Mouse (Mus musculus) midbrain, embryonic 14.5 days (tissue): ENCODE measurements around the gene Taok3. TPM values are rescaled to one million over a fixed set of nuclear protein-coding genes. Genes with fewer than 3 reads are reported as not detected.

Experiments
- ATAC-seq: fragments of 200-750 bp; cut with Nextera tagmentation; 2 replicates; pipeline ENCODE4 v1.8.0; 2017; ENCODE audit warnings: moderate number of reproducible peaks, moderate library complexity; ENCODE audit not compliant: low FRiP score, low TSS enrichment
- DNase-seq: peaks from one replicate; pipeline ENCODE4 v3.0.0-alpha.2; 2015
- H3K27ac ChIP-seq: fragments of 300-500 bp; sonication (generic); replicated peaks from 2 replicates; pipeline ENCODE4 v1.5.1; 2014; ENCODE audit warnings: mild to moderate bottlenecking, low read depth, low read length, moderate library complexity
- H3K27me3 ChIP-seq: fragments of 300-500 bp; sonication (generic); 2 replicates; pipeline ENCODE4 v1.6.1; 2014; ENCODE audit warnings: low read length, control low read depth, mixed read lengths; ENCODE audit not compliant: control insufficient read depth, insufficient read depth
- H3K36me3 ChIP-seq: fragments of 300-500 bp; sonication (generic); 2 replicates; pipeline ENCODE4 v1.6.1; 2014; ENCODE audit warnings: low read length, control low read depth; ENCODE audit not compliant: control insufficient read depth, insufficient read depth
- H3K4me1 ChIP-seq: fragments of 300-500 bp; sonication (generic); 2 replicates; pipeline ENCODE4 v1.6.1; 2014; ENCODE audit warnings: mild to moderate bottlenecking, antibody characterized with exemption, low read length, control low read depth; ENCODE audit not compliant: control insufficient read depth, insufficient read depth
- H3K4me2 ChIP-seq: fragments of 300-500 bp; sonication (generic); 2 replicates; pipeline ENCODE4 v1.6.1; 2014; ENCODE audit warnings: mild to moderate bottlenecking, low read length, moderate library complexity
- H3K4me3 ChIP-seq: fragments of 300-500 bp; sonication (generic); replicated peaks from 2 replicates; pipeline ENCODE4 v1.5.1; 2014; ENCODE audit warnings: low read depth, low read length
- H3K9ac ChIP-seq: fragments of 300-500 bp; sonication (generic); replicated peaks from 2 replicates; pipeline ENCODE4 v1.6.1; 2014; ENCODE audit warnings: mild to moderate bottlenecking, low read length, moderate library complexity
- H3K9me3 ChIP-seq: fragments of 300-500 bp; sonication (generic); 2 replicates; pipeline ENCODE4 v1.6.1; 2016; ENCODE audit warnings: low read length, control low read depth, mixed read lengths; ENCODE audit not compliant: control insufficient read depth
- WGBS: fragments of 180-500 bp; shearing (Covaris S2); extraction: QIAGEN DNeasy Blood & Tissue Kit; methylation state at CpG from one replicate; pipeline ENCODE4 v1.1.7; 2014; 5-methylcytosine and 5-hydroxymethylcytosine counted together
- polyA plus RNA-seq: library from polyadenylated mRNA; unstranded; fragments of >200 nt; fragmentation: Nextera tagmentation; extraction: Ambion mirVana; gene quantifications from 2 replicates; pipeline ENCODE4 v1.2.1, GENCODE M21; 2014

Taok3 gene
- polyA plus RNA-seq, 1 experiment from 2014 or later, result 52.6 TPM

- Histone ChIP-seq H3K36me3 (no peaks in the 10 kb centered on the region), H3K9me3 (no peaks in the 10 kb centered on the region), H3K9ac (no peak overlapping the region), H3K4me3 (no peak overlapping the region), H3K27ac (no peak overlapping the region), H3K4me2 (no peak overlapping the region), H3K4me1 (no peaks in the 10 kb centered on the region), H3K27me3 (no peaks in the 10 kb centered on the region)
- no peak for ATAC-seq
- WGBS, result 92% methylated on average over 6 of the region's 6 CpGs
- DNase-seq, result no peak
Measured at GRCm38 (mm10) chr5:117192061-117192460, 72.1 kb downstream of the Taok3 start.

- H3K9me3 ChIP-seq, result no peaks in the 10 kb centered on the region
- H3K4me3 ChIP-seq, result no peak overlapping the region
- H3K4me1 ChIP-seq, result no peaks in the 10 kb centered on the region
- no peak overlapping the region for H3K9ac ChIP-seq
- no peaks in the 10 kb centered on the region for H3K27me3 ChIP-seq
- no peaks in the 10 kb centered on the region for H3K36me3 ChIP-seq
- H3K4me2 ChIP-seq, result no peak overlapping the region
- 91% methylated on average over 7 of the region's 7 CpGs for WGBS
- no peak overlapping the region for H3K27ac ChIP-seq
- no peak for ATAC-seq
- DNase-seq, result no peak
Measured at GRCm38 (mm10) chr5:117193748-117194147, 73.8 kb downstream of the Taok3 start.

GRCm38 (mm10) chr5:117194672-117195071 lies 74.7 kb downstream of the Taok3 start:
- no peaks in the 10 kb centered on the region for H3K9me3 ChIP-seq
- no peaks in the 10 kb centered on the region for H3K4me1 ChIP-seq
- H3K36me3 ChIP-seq, result no peaks in the 10 kb centered on the region
- no peak overlapping the region for H3K4me2 ChIP-seq
- H3K27ac ChIP-seq, result no peak overlapping the region
- no peaks in the 10 kb centered on the region for H3K27me3 ChIP-seq
- DNase-seq (no peak), ATAC-seq (no peak)
- no peak overlapping the region for H3K4me3 ChIP-seq
- 92% methylated on average over 5 of the region's 5 CpGs for WGBS
- no peak overlapping the region for H3K9ac ChIP-seq

GRCm38 (mm10) chr5:117196551-117196950 lies 76.6 kb downstream of the Taok3 start:
- Histone ChIP-seq H3K4me3 (no peak overlapping the region), H3K27me3 (no peaks in the 10 kb centered on the region), H3K27ac (no peak overlapping the region), H3K9ac (no peak overlapping the region), H3K4me1 (no peaks in the 10 kb centered on the region), H3K9me3 (no peaks in the 10 kb centered on the region), H3K36me3 (0 out of 2 replicates have a peak, but pooled peaks cover 3% of the 10 kb centered on the region), H3K4me2 (no peak overlapping the region)
- DNase-seq (no peak), ATAC-seq (no peak)
- WGBS, result 95% methylated on average over 7 of the region's 7 CpGs

GRCm38 (mm10) chr5:117198390-117198789 lies 78.5 kb downstream of the Taok3 start:
- DNase-seq (no peak), ATAC-seq (no peak)
- Histone ChIP-seq H3K27me3 (no peaks in the 10 kb centered on the region), H3K4me2 (no peak overlapping the region), H3K36me3 (0 out of 2 replicates have a peak, but pooled peaks cover 3% of the 10 kb centered on the region), H3K9me3 (no peaks in the 10 kb centered on the region), H3K4me1 (no peaks in the 10 kb centered on the region), H3K4me3 (no peak overlapping the region), H3K27ac (no peak overlapping the region), H3K9ac (no peak overlapping the region)
- WGBS, result 78% methylated on average over 3 of the region's 3 CpGs

- Histone ChIP-seq H3K4me3 (no peak overlapping the region), H3K9me3 (no peaks in the 10 kb centered on the region), H3K4me2 (no peak overlapping the region), H3K27ac (no peak overlapping the region), H3K9ac (no peak overlapping the region), H3K36me3 (peaks cover 18% of the 10 kb centered on the region; the same call in 1 of the 2 replicates), H3K27me3 (no peaks in the 10 kb centered on the region), H3K4me1 (no peaks in the 10 kb centered on the region)
- 59% methylated on average over 16 of the region's 16 CpGs for WGBS
- ATAC-seq (no peak), DNase-seq (peak; percentile 20)
Measured at GRCm38 (mm10) chr5:117207286-117207685, 87.4 kb downstream of the Taok3 start.

- H3K36me3 ChIP-seq, result peaks cover 10% of the 10 kb centered on the region; the same call in 1 of the 2 replicates
- DNase-seq, result no peak
- no peaks in the 10 kb centered on the region for H3K4me1 ChIP-seq
- no peaks in the 10 kb centered on the region for H3K27me3 ChIP-seq
- H3K27ac ChIP-seq, result no peak overlapping the region
- H3K4me2 ChIP-seq, result no peak overlapping the region
- no peak overlapping the region for H3K4me3 ChIP-seq
- no peaks in the 10 kb centered on the region for H3K9me3 ChIP-seq
- no peak for ATAC-seq
- 78% methylated on average over 4 of the region's 4 CpGs for WGBS
- H3K9ac ChIP-seq, result no peak overlapping the region
Measured at GRCm38 (mm10) chr5:117214016-117214415, 94.1 kb downstream of the Taok3 start.

- Histone ChIP-seq H3K27ac (no peak overlapping the region), H3K36me3 (peaks cover 12% of the 10 kb centered on the region; the same call in 1 of the 2 replicates), H3K9ac (no peak overlapping the region), H3K4me3 (no peak overlapping the region), H3K27me3 (no peaks in the 10 kb centered on the region), H3K4me1 (no peaks in the 10 kb centered on the region), H3K4me2 (no peak overlapping the region), H3K9me3 (no peaks in the 10 kb centered on the region)
- no peak for ATAC-seq
- WGBS, result 63% methylated on average over 12 of the region's 12 CpGs
- DNase-seq, result no peak
Measured at GRCm38 (mm10) chr5:117231059-117231458, 111.1 kb downstream of the Taok3 start.

- H3K4me1 ChIP-seq, result no peaks in the 10 kb centered on the region; the same call in 1 of the 2 replicates
- no peak overlapping the region for H3K27ac ChIP-seq
- DNase-seq (no peak), ATAC-seq (no peak)
- no peak overlapping the region for H3K4me2 ChIP-seq
- H3K9ac ChIP-seq, result no peak overlapping the region
- H3K4me3 ChIP-seq, result no peak overlapping the region
- WGBS, result 85% methylated on average over 5 of the region's 5 CpGs
- H3K36me3 ChIP-seq, result no peaks in the 10 kb centered on the region
- no peaks in the 10 kb centered on the region for H3K27me3 ChIP-seq
- H3K9me3 ChIP-seq, result no peaks in the 10 kb centered on the region
Measured at GRCm38 (mm10) chr5:117236540-117236939, 116.6 kb downstream of the Taok3 start.
